Mouse (Mus musculus) lung, postnatal 0 days (tissue): ENCODE results near the gene Ccdc163.

Experiments used
- CTCF ChIP-seq: IDR thresholded peaks from 2 replicates; pipeline ENCODE4 v1.5.1; 2016; ENCODE audit warnings: antibody characterized with exemption, mild to moderate bottlenecking
- EP300 ChIP-seq: IDR thresholded peaks from 2 replicates; pipeline ENCODE4 v1.6.1; 2016; ENCODE audit warnings: antibody characterized with exemption, mild to moderate bottlenecking, control low read depth

GRCm38 (mm10) chr4:116659474-116659873 is 48.8 kb upstream of the Ccdc163 start:
- TF ChIP-seq CTCF: no peak
- TF ChIP-seq EP300: peak; percentile 68
